ENCODE assay signal across 8 mouse cellular contexts in genomic region chr17:83517280-83518015, GRCm38 (mm10). TPM values are rescaled to one million over a fixed set of nuclear protein-coding genes. Genes with fewer than 3 reads are reported as not detected.
DNase-seq lines count a peak whose midpoint lies in the region; ATAC-seq and TF ChIP-seq lines count a peak whose summit lies in the region.

Gene Cox7a2l, minus strand, starts transcription at chr17:83517330.

- intact Hi-C loops in heart, adult 2 months (cut with DNase I) = no loop called here
- intact Hi-C loops in gastrocnemius, postnatal 14 days (cut with DNase I; ENCODE audit: low total_unique reads) = no loop called here

- peaks cover 10% of the 10 kb centered on the region; the same call in 1 of the 2 replicates for H3K79me2 ChIP-seq in heart, adult 2 months (replicated peaks; ENCODE audit: control insufficient read depth, insufficient read depth, low read length)

- no peaks in the 10 kb centered on the region for H3K9me3 ChIP-seq in intestine, embryonic 15.5 days
- no peaks in the 10 kb centered on the region for H3K9me3 ChIP-seq in liver, embryonic 14.5 days (ENCODE audit: control insufficient read depth, low read length)
- no peaks in the 10 kb centered on the region for H3K9me3 ChIP-seq in stomach, embryonic 16.5 days (replicated peaks; ENCODE audit: control insufficient read depth, low read length)

- TF ChIP-seq EP300 in heart, adult 2 months (IDR thresholded peaks at IDR 0.05; ENCODE audit: insufficient read depth, low read depth, low read length) = no peak
- no peak for TF ChIP-seq EP300 in liver, embryonic 14.5 days (IDR thresholded peaks at IDR 0.05; ENCODE audit: low read depth)

- WGBS in heart, adult 2 months = 84% methylated on average over 8 of the region's 8 CpGs
- 93% methylated on average over 8 of the region's 8 CpGs for WGBS in intestine, embryonic 15.5 days
- 78% methylated on average over 8 of the region's 8 CpGs for WGBS in liver, embryonic 14.5 days (ENCODE audit: insufficient replicate concordance)
- WGBS in stomach, embryonic 16.5 days = 92% methylated on average over 8 of the region's 8 CpGs

- H3K4me1 ChIP-seq in heart, adult 2 months (ENCODE audit: control insufficient read depth, insufficient read depth, low read length) = peaks cover 4% of the 10 kb centered on the region; the same call in 1 of the 2 replicates
- H3K4me1 ChIP-seq in bone marrow macrophage, adult 2 months (ENCODE audit: control insufficient read depth, insufficient read depth, low read length) = peaks cover 12% of the 10 kb centered on the region
- H3K4me1 ChIP-seq in intestine, embryonic 15.5 days (replicated peaks) = peaks cover 6% of the 10 kb centered on the region; the same call in 1 of the 2 replicates
- peaks cover 14 to 15% of the 10 kb centered on the region in 2 experiments for H3K4me1 ChIP-seq in liver, embryonic 14.5 days (replicated peaks; ENCODE audit: control insufficient read depth in 2 of 2, insufficient read depth in 2 of 2, low read length in 1 of 2)
- peaks cover 9% of the 10 kb centered on the region for H3K4me1 ChIP-seq in stomach, embryonic 16.5 days (ENCODE audit: control insufficient read depth, insufficient read depth, low read length)

- ATAC-seq in intestine, embryonic 15.5 days = no peak
- no peak for ATAC-seq in liver, embryonic 14.5 days (ENCODE audit: insufficient read depth)
- no peak for ATAC-seq in stomach, embryonic 16.5 days (ENCODE audit: insufficient read depth, low FRiP score)

- no peak for DNase-seq in heart, adult 2 months
- DNase-seq in heart, adult 11 months = no peak
- DNase-seq in gastrocnemius, postnatal 14 days = no peak
- no peak for DNase-seq in liver, embryonic 14.5 days (ENCODE audit: low read depth in 3 of 3, low spot score in 3 of 3)
- no peak for DNase-seq in ovary, postnatal 14 days (ENCODE audit: low spot score)

- TF ChIP-seq POLR2A in heart, adult 2 months (IDR thresholded peaks at IDR 0.05; ENCODE audit: insufficient read depth, low read depth, low read length) = no peak
- no peak for TF ChIP-seq POLR2A in bone marrow macrophage, adult 2 months (IDR thresholded peaks at IDR 0.05; ENCODE audit: borderline replicate concordance, low read depth, low read length)

- no peaks in the 10 kb centered on the region for H3K27me3 ChIP-seq in heart, adult 2 months (ENCODE audit: control insufficient read depth, insufficient read depth, low read length)
- no peaks in the 10 kb centered on the region for H3K27me3 ChIP-seq in intestine, embryonic 15.5 days (replicated peaks)
- no peaks in the 10 kb centered on the region for H3K27me3 ChIP-seq in liver, embryonic 14.5 days (ENCODE audit: control insufficient read depth, insufficient read depth, low read length)
- H3K27me3 ChIP-seq in stomach, embryonic 16.5 days (ENCODE audit: control insufficient read depth, insufficient read depth, low read length) = no peaks in the 10 kb centered on the region

- TF ChIP-seq CTCF in heart, adult 2 months (IDR thresholded peaks at IDR 0.05) = no peak
- no peak for TF ChIP-seq CTCF in bone marrow macrophage, adult 2 months (IDR thresholded peaks at IDR 0.05; ENCODE audit: low read depth, low read length)
- TF ChIP-seq CTCF in liver, embryonic 14.5 days (IDR thresholded peaks at IDR 0.05; ENCODE audit: low read depth) = no peak

- H3K36me3 ChIP-seq in heart, adult 2 months (ENCODE audit: control insufficient read depth, insufficient read depth, low read length) = peaks cover 6% of the 10 kb centered on the region
- H3K36me3 ChIP-seq in intestine, embryonic 15.5 days = no peaks in the 10 kb centered on the region
- H3K36me3 ChIP-seq in liver, embryonic 14.5 days (replicated peaks; ENCODE audit: control insufficient read depth, insufficient read depth, low read depth) = no peaks in the 10 kb centered on the region
- H3K36me3 ChIP-seq in stomach, embryonic 16.5 days (ENCODE audit: control insufficient read depth, insufficient read depth, low read length) = no peaks in the 10 kb centered on the region

- H3K9ac ChIP-seq in heart, adult 2 months (ENCODE audit: low read depth, low read length) = no peak within 1 kb of the TSS
- H3K9ac ChIP-seq in intestine, embryonic 15.5 days = no peak within 1 kb of the TSS
- H3K9ac ChIP-seq in liver, embryonic 14.5 days (replicated peaks) = no peak within 1 kb of the TSS
- no peak within 1 kb of the TSS for H3K9ac ChIP-seq in stomach, embryonic 16.5 days (ENCODE audit: low read length)

- H3K27ac ChIP-seq in heart, adult 2 months = no peak within 1 kb of the TSS
- no peak within 1 kb of the TSS for H3K27ac ChIP-seq in bone marrow macrophage, adult 2 months (ENCODE audit: insufficient read depth, low read depth, low read length)
- H3K27ac ChIP-seq in intestine, embryonic 15.5 days = no peak within 1 kb of the TSS
- H3K27ac ChIP-seq in liver, embryonic 14.5 days = no peak within 1 kb of the TSS
- H3K27ac ChIP-seq in stomach, embryonic 16.5 days (ENCODE audit: low read length) = no peak within 1 kb of the TSS

- no peak within 1 kb of the TSS for H3K4me2 ChIP-seq in intestine, embryonic 15.5 days (replicated peaks)
- no peak within 1 kb of the TSS for H3K4me2 ChIP-seq in liver, embryonic 14.5 days (ENCODE audit: low read depth)
- no peak within 1 kb of the TSS for H3K4me2 ChIP-seq in stomach, embryonic 16.5 days (ENCODE audit: low read depth, low read length)

- H3K4me3 ChIP-seq in heart, adult 2 months = no peak within 1 kb of the TSS
- H3K4me3 ChIP-seq in bone marrow macrophage, adult 2 months (ENCODE audit: insufficient read depth, low read length) = no peak within 1 kb of the TSS
- H3K4me3 ChIP-seq in intestine, embryonic 15.5 days (replicated peaks) = no peak within 1 kb of the TSS
- no peak within 1 kb of the TSS for H3K4me3 ChIP-seq in liver, embryonic 14.5 days (ENCODE audit: insufficient read depth in 1 of 2, low read depth in 2 of 2, low read length in 2 of 2)
- H3K4me3 ChIP-seq in stomach, embryonic 16.5 days (replicated peaks; ENCODE audit: low read length) = no peak within 1 kb of the TSS

RNA-seq across cellular contexts. Expression of gene Cox7a2l, which starts in this region (rescaled TPM):
- total RNA-seq in heart, adult 2 months (2021) = 100 to 1,000 TPM; 278 to 329 TPM
- 227 and 349 TPM in 2 replicates for polyA plus RNA-seq in heart, adult 2 months (2012; rRNA removed)
- polyA plus RNA-seq in bone marrow macrophage, adult 2 months (2012; ENCODE audit: insufficient read depth, insufficient read length, missing spikeins) = 346 and 372 TPM in 2 replicates
- total RNA-seq in gastrocnemius, postnatal 14 days (2021) = 100 to 1,000 TPM; 129 to 148 TPM
- polyA plus RNA-seq in intestine, embryonic 15.5 days (2015; fragmentation: Nextera tagmentation; extraction: Ambion mirVana) = 181 and 186 TPM in 2 replicates
- 73.3 and 77.5 TPM in 2 replicates for polyA plus RNA-seq in liver, embryonic 14.5 days (2012; rRNA removed)
- polyA plus RNA-seq in liver, embryonic 14.5 days (2014; fragmentation: Nextera tagmentation; extraction: Ambion mirVana) = 78.5 and 82.2 TPM in 2 replicates
- 162 and 166 TPM in 2 replicates for polyA plus RNA-seq in stomach, embryonic 16.5 days (2015; fragmentation: Nextera tagmentation; extraction: Ambion mirVana)
